Mouse (Mus musculus) heart, postnatal 14 days (tissue): ENCODE measurements around the gene Hcar1. TPM values are rescaled to one million over a fixed set of nuclear protein-coding genes. Genes with fewer than 3 reads are reported as not detected.
A peak's percentile ranks its signal among the peaks of the same experiment; 100 is the strongest.

Source experiments
- DNase-seq, 2 experiments: peaks; one replicate each; pipeline ENCODE4 v3.0.0; 2021 to 2022
- intact Hi-C: fragments of 180-260 bp; cut with DNase I; formaldehyde crosslinking; loops from one replicate; pipeline ENCODE4 v1.15.1; 2025
- long read RNA-seq, 2 experiments: library from polyadenylated mRNA; stranded (forward); transcript quantifications; one replicate each; pipeline ENCODE4 v2.0.0; 2021
- total RNA-seq, 2 experiments: library from RNA; stranded (reverse); gene quantifications; 2 replicates each; pipeline ENCODE4 v1.2.3; 2021

Gene Hcar1
- total RNA-seq: under 1 TPM; 0.54 to 0.79 TPM
- long read RNA-seq, experiment 1, partial matches to known transcripts: 0 of 2 reads
- long read RNA-seq, experiment 1, other reads (novel, unspliced or antisense): 0 of 2 reads
- long read RNA-seq, experiment 2: 0 reads

GRCm38 (mm10) chr5:123879928-123880327 is at the start of gene Hcar1:
Gene Hcar1 (minus strand): TSS chr5:123880020.
- DNase-seq: peak; percentile 19 to 49
- intact Hi-C loops: no loop called here

GRCm38 (mm10) chr5:123927118-123927517 is 47.3 kb upstream of the Hcar1 start, which contains the start of gene Gm43518:
Gene Gm43518 (plus strand): TSS chr5:123927418.
- no peak for DNase-seq
- intact Hi-C loops: no loop called here

DNA sequence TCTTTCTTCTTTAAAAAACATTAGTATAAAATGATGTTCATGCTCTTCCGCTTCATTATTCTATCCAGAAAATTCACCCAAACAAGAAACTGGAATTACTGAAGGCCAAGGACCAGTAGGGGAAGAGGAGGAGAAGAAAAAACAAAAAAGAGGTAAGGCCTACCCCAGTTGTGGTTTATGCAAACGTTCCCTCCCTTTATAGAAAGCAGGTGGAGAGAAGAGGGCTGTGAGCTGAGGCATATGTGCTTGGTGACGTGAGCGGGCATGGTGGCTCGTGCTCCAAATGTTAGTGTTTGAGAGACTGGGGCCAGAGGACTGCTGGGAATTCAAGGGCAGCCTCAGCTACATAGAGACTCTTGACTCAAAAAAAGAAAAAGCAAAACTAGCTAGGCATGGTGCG is 42.3 kb upstream of the Hcar1 start:
- no peak for DNase-seq
- intact Hi-C loops: no loop called here

DNA sequence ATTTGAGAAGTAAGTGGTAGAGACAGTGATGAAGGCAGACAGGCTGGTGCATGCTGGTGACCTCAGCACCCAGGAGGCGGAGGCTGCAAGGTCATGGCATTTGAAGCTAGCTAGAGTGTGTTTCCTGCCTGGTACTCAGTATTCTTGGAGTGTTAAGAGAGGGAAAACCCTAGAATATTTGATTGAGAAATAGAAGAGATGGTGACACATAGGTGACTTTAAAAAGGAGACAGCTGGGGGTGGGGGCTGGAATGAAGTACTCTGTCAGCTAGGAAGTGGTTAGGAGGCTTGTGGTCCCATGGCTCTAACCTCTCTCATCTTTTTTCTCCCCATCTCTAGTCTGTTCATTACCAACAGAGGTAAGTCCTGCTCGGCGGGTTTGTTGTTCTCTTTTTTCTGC is 35.0 kb upstream of the Hcar1 start:
- intact Hi-C loops: no loop called here
- no peak for DNase-seq

DNA sequence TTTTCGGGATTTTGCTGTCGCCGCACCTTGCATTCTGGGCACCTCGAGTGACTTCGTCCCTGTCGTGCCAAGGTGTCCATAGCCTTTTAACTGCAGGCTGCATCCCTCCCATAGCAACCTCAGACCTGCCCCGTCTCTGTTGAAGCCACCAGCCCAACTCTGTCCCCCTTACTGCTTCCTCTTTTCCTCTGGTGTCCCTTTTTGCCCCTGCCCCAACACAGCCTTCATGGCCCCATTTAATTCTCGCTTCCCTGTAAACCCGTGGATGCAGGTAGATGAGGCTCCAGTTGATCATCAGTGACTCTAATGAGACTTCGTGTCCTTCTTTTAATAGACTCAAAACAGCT is 27.8 kb upstream of the Hcar1 start:
- no peak for DNase-seq
- intact Hi-C loops: loop anchor here (2.0 to 5.0 kb wide), 4 partner anchors 80 to 279 kb away; partner anchors contain the start of genes Kntc1 and Rsrc2

GRCm38 (mm10) chr5:123906976-123907630 is 27.3 kb upstream of the Hcar1 start, which contains the start of gene Denr:
Gene Denr (plus strand): TSS chr5:123907175.
- intact Hi-C loops: loop anchor here (2.0 to 5.0 kb wide), 4 partner anchors 80 to 278 kb away; partner anchors contain the start of genes Kntc1 and Rsrc2
- DNase-seq: peak; percentile 100

- DNase-seq: no peak
- intact Hi-C loops: loop anchor here (2.0 to 5.0 kb wide), 4 partner anchors 79 to 278 kb away; partner anchors contain the start of genes Kntc1 and Rsrc2
These were observed 26.5 kb upstream of the Hcar1 start for GRCm38 (mm10) chr5:123906146-123906975.

DNA sequence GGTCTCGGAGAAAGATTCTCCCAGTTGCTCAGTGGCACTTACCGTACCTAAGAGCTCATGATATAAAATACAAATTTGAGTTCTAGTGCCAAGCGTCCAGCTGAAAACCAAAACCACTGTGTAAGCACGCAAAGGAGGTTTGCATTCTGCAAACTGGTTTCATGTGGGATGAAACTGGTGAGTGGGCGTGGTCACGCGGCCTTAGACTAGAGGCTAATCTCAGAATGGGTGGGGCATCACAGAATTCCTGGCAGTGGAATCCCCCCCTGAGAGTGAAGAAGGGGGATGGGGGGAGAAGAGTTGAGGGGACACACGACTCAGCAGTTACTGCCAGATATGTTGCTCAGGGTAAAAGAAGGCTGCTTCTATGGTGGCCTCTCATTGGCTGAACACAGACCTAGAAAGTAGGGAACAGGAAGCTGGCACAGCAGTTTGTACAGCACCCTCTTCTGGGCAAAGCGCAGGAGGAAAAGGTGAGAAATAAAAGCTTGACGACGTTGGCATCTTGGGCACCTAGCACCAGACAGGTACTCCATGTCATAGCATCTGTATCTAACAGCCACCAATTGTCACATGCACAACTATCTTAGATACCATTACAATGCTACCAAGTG is 24.3 kb upstream of the Hcar1 start:
- intact Hi-C loops: no loop called here

GRCm38 (mm10) chr5:123897352-123897751 is 17.5 kb upstream of the Hcar1 start:
- intact Hi-C loops: no loop called here
- no peak for DNase-seq

More for the DNA sequence above, 24.3 kb upstream of the Hcar1 start:
- DNase-seq: no peak

- DNase-seq: no peak
- intact Hi-C loops: no loop called here
These were observed 16.6 kb upstream of the Hcar1 start for GRCm38 (mm10) chr5:123896395-123896794.

DNA sequence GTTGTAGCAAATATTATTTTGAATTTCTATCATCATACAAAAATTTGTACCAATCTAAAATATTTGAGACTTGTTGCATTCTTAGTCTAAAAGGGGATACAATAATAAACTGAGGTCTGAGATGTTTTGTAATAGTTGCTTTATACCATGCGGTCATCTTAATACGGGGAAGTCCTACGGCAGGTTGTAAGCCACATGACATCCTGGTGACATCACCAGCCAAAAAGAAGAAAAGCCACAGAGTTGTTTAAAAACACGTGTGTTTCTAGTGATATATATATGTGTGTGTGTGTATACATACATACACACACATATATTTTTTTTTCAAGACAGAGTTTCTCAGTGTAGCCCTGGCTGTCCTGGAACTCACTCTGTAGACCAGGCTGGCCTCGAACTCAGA is 13.7 kb upstream of the Hcar1 start:
- no peak for DNase-seq
- intact Hi-C loops: no loop called here

GRCm38 (mm10) chr5:123891669-123892068 is 11.8 kb upstream of the Hcar1 start:
- peak; percentile 11 to 60 for DNase-seq
- intact Hi-C loops: no loop called here

- DNase-seq: no peak
- intact Hi-C loops: no loop called here
These were observed 11.2 kb upstream of the Hcar1 start for GRCm38 (mm10) chr5:123890987-123891386.

DNA sequence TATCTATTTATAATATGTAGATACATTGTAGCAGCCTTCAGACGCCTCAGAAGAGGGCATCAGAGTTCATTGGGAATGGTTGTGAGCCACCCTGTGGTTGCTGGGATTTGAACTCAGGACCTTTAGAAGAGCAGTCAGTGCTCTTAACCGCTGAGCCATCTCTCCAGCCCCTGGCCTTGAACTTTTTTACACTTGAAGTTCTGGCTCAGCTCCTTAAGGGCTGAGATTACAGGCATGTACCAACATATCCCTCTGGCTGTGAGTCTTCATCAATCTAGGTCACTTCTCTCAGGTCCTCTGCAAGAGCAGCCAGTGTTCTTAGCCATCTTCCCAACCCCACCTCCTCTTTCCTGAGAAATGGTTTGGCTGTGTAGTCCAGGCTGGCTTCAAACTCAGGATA is 10.5 kb upstream of the Hcar1 start:
- intact Hi-C loops: no loop called here
- DNase-seq: no peak

GRCm38 (mm10) chr5:123886365-123886764 is 6.5 kb upstream of the Hcar1 start:
- intact Hi-C loops: loop anchor here (5.0 kb wide), 1 partner anchor 124 kb away; no protein-coding TSS in a partner anchor
- no peak for DNase-seq

DNA sequence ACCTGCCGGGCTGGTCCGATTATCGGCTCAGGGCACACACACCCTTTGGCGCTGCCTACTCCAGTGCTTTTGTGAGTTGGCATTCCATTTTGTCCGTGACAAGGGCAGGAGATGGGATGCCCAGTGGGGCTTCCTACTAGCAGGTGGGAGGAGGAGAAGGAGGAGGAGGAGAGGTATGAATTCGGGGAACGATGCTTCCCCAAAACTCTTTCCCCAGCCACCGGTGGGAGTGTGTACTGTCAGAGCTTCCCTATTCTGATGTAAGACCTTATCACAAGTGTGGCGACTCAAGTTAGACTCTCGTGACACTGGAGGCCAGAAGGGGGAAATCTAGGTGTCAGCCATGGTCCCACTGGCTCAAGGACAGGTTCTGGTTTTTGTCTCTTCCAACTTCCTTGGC is 4.5 kb upstream of the Hcar1 start:
- no peak for DNase-seq
- intact Hi-C loops: no loop called here

- no peak for DNase-seq
- intact Hi-C loops: no loop called here
These were observed 4.1 kb upstream of the Hcar1 start for GRCm38 (mm10) chr5:123883891-123884290.

DNA sequence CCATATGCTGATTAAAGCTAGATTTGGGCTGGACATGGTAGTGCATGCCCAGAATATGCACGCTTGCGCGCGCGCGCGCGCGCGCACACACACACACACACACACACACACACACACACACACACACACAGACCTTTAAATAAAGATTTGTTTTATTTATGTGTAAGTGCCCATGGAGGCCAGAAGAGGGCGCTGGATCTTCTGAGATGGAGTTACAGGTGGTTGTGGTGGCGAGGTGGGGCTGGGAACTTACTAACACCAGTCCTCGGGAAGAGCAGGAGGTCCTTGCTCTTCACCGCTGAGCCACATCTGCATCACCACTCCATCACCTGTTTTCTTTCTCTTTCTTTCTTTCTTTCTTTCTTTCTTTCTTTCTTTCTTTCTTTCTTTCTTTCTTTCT is 958 bp upstream of the Hcar1 start:
- intact Hi-C loops: no loop called here
- no peak for DNase-seq

GRCm38 (mm10) chr5:123878056-123878455 is 1.8 kb downstream of the Hcar1 start:
- intact Hi-C loops: no loop called here
- DNase-seq: no peak

DNA sequence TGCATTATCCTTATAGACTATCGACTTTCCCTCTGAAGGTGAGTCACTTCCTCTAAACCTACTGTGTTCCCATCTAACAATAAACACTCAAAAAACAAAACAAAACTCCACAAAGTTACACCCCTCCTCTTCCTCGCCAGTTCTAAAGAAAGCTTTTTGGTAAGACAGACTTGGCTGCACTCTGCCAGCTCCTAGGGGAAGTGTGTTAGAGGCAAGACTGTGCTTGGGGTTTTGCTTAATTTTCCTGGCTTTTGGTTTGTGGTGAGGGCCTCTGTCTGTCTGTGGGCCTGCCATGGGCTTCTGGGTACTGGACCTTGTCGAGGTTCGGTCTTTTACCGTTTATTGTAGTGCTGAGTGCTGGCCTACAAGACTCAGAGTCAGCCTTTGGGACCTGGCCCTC is 5.6 kb downstream of the Hcar1 start:
- no peak for DNase-seq
- intact Hi-C loops: no loop called here

DNA sequence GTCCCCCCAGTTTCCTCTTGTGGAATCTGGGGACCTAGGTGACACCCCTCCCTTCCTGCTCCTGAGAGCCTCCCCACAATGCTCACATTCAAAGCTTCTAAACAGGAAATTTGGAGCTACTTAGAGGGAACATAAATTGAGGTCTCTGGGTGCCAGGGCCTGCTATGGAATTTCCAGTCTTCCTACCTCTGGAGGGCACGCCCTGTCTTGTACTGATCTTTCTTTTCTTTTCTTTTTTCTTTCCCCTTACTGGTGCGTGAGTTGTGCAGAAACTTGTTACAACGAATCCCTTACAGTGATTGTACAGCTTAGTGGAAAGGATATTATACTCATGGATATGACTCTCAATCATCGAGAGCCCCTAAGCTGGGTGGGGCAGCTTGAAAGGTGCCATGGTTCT is 10.2 kb downstream of the Hcar1 start:
- intact Hi-C loops: no loop called here
- DNase-seq: no peak
